Mouse (Mus musculus) CD4-positive naive resting alpha-beta T cell, adult 57 days (primary cell): Measurements from ENCODE around the gene Lrrd1. TPM values are rescaled to one million over a fixed set of nuclear protein-coding genes. Genes with fewer than 3 reads are reported as not detected.

Experiments used
- total RNA-seq: library from RNA; stranded (reverse); gene quantifications from one replicate; pipeline ENCODE4 v1.2.4, GENCODE M21; 2023

The Lrrd1 gene
- not detected for total RNA-seq

GRCm38 (mm10) chr5:3845026-3845425 lies at the start of gene Lrrd1:
Lrrd1 (plus strand) TSS chr5:3845173.

GRCm38 (mm10) chr5:3802433-3803291 lies 42.3 kb upstream of the Lrrd1 start, which contains the start of the genes Ankib1 and Krit1:
Ankib1 (minus strand) TSS chr5:3802925.
Krit1 (plus strand) TSS chr5:3803184.

DNA sequence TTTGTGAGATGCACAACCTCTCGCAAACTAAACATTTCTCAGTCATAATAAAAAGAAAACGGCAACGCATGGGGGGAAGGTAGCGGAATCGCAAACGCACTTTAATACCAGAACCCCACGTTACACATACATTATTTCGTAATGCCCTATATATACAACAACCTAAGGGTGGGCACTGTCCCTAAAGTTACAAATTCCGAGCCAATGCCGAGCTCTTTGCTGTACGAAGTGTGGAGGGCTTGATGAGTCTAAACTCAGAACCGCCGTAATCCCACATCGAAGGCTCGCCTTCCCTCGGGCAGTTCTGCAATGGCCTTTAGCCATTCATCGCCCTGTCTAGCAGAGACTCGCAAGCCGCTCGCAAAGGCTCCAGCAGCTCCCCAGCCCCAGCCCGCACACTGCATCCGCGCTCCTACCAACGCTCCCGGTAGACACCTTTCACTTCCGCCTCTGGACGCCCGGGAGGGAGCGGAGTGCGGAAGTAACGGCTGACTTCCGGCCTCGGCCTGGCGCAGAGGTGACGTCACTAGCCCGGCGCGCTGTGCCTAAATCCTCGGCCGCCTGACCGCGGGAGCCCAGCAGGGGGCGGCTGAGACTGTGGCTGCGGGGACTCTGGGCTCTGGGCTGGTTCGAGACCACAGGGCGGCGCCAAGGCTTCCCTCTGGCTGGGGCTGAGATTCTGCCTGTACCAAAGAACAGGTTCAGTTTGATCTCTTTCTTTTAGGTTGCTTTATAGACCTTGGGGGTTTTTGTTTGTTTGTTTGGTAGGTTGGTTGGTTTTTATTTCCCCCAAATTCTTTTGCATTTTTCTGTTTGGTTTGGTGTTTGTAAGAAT lies 48.7 kb downstream of the Lrrd1 start, which contains the start of gene Mterf1a:
Mterf1a (minus strand) TSS at position 475 of the 835 bp plus-strand sequence.

Other genes starting within 250 kb of the Lrrd1 start
- 20.8 TPM for gene Pex1, start 249.1 kb upstream of the Lrrd1 start, total RNA-seq
- 82.6 TPM for gene Rbm48, start 248.6 kb upstream of the Lrrd1 start, total RNA-seq
- not detected for gene Tmbim7, start 194.0 kb upstream of the Lrrd1 start, total RNA-seq
- 48.0 TPM for gene Gatad1, start 188.0 kb upstream of the Lrrd1 start, total RNA-seq
- gene Ankib1, start 42.2 kb upstream of the Lrrd1 start, total RNA-seq = 100 TPM
- gene Krit1, start 42.0 kb upstream of the Lrrd1 start, total RNA-seq = 88.9 TPM
- gene Mterf1a, start 48.8 kb downstream of the Lrrd1 start, total RNA-seq = 15.6 TPM
- 95.8 TPM for gene Akap9, start 82.9 kb downstream of the Lrrd1 start, total RNA-seq